Mouse (Mus musculus) G1E (cell line): ENCODE results near the gene Ring1. TPM values are rescaled to one million over a fixed set of nuclear protein-coding genes. Genes with fewer than 3 reads are reported as not detected.
A peak's percentile ranks its signal among the peaks of the same experiment; 100 is the strongest.
"Not testable (repeated sequence)": the region's sequence is repeated elsewhere in the genome, so short reads cannot be mapped to it uniquely, and the experiment has no call there.

Experiments used
- ATAC-seq: 2 replicates; pipeline ENCODE4 v1.8.0; 2016; ENCODE audit warnings: mild to moderate bottlenecking; ENCODE audit not compliant: insufficient number of reproducible peaks, poor library complexity, low FRiP score, severe bottlenecking; ENCODE audit errors: extremely low read depth
- DNase-seq: peaks from one replicate; pipeline ENCODE4 v3.0.0; 2012; ENCODE audit warnings: low spot score
- H3K27me3 ChIP-seq: 2 replicates; pipeline ENCODE4 v1.6.1; 2012; ENCODE audit warnings: mild to moderate bottlenecking, low read length, inconsistent platforms; ENCODE audit not compliant: insufficient read depth
- H3K36me3 ChIP-seq: replicated peaks from 2 replicates; pipeline ENCODE3; 2012; ENCODE audit warnings: mild to moderate bottlenecking, inconsistent platforms
- H3K4me1 ChIP-seq: 2 replicates; pipeline ENCODE4 v1.6.1; 2012; ENCODE audit warnings: low read depth, low read length, inconsistent platforms, mixed read lengths; ENCODE audit not compliant: insufficient read depth
- H3K4me3 ChIP-seq: 2 replicates; pipeline ENCODE4 v1.5.1; 2012; ENCODE audit warnings: low read depth, mild to moderate bottlenecking, inconsistent platforms, low read length, moderate library complexity, mixed read lengths
- H3K9me3 ChIP-seq: replicated peaks from 2 replicates; pipeline ENCODE4 v1.6.1; 2012; ENCODE audit warnings: inconsistent platforms
- CTCF ChIP-seq: IDR thresholded peaks from 2 replicates; pipeline ENCODE4 v1.5.1; 2012; ENCODE audit warnings: low read depth, low read length, inconsistent platforms, mixed read lengths
- GATA1 ChIP-seq: IDR thresholded peaks from 2 replicates; pipeline ENCODE4 v1.6.1; 2012; ENCODE audit warnings: borderline replicate concordance, low read length, inconsistent platforms, mixed read lengths
- GATA2 ChIP-seq: IDR thresholded peaks from 2 replicates; pipeline ENCODE4 v1.6.1; 2012; ENCODE audit warnings: low read depth, low read length, inconsistent platforms, borderline replicate concordance
- POLR2AphosphoS5 ChIP-seq: IDR thresholded peaks from 2 replicates; pipeline ENCODE4 v1.6.1; 2012; ENCODE audit warnings: low read depth, low read length, inconsistent platforms; ENCODE audit not compliant: insufficient replicate concordance
- TAL1 ChIP-seq: conservative IDR thresholded peaks from 2 replicates; pipeline ENCODE4 v1.6.1; 2012; ENCODE audit warnings: low read depth, low read length, inconsistent platforms, mixed read lengths
- polyA plus RNA-seq: library from polyadenylated mRNA; stranded (reverse); fragments of >175 nt; gene quantifications from 2 replicates; pipeline ENCODE4 v1.2.3, GENCODE M21; 2012
- total RNA-seq, 2 experiments: library from RNA; stranded (forward) in 1 of 2; stranded (reverse) in 1 of 2; fragments of 200-1000 nt in 1 of 2; fragments of >200 nt in 1 of 2; fragmentation: Nextera tagmentation in 1 of 2; gene quantifications; 2 replicates each; pipeline ENCODE4 v1.2.3; 2014 to 2017

Gene Ring1
- total and polyA plus RNA-seq, 3 experiments = 8.4 to 46.4 (median 10.9) TPM

GRCm38 (mm10) chr17:34021539-34022413 is 2.7 kb downstream of the Ring1 start:
- TF ChIP-seq TAL1 (no peak), POLR2AphosphoS5 (no peak), CTCF (no peak), GATA1 (no peak), GATA2 (no peak)
- no peak overlapping the region for H3K4me3 ChIP-seq
- DNase-seq (no peak), ATAC-seq (no peak)
- peaks cover 48% of the 10 kb centered on the region for H3K36me3 ChIP-seq
- peaks cover 33% of the 10 kb centered on the region for H3K4me1 ChIP-seq
- H3K27me3 ChIP-seq = no peaks in the 10 kb centered on the region
- peaks cover 36% of the 10 kb centered on the region for H3K9me3 ChIP-seq

DNA sequence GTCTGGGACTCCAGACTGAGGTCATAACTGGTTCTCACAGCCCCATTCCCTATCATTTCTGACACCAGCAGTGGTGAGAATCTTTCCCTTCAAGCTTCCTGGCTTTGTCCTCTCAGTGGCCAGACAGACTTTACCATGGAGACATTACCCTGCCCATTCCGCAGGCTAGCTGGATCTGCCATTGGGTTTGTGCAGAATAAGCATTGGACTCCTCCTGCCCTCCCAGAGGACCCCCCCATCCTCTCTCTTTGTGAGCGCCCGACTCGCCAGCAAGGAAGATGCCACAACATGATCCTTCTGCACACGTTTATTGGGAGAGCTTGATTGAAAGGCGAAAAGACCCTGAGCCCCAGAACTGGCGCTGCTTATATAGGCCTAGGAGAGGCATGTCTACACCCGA is 11.0 kb downstream of the Ring1 start:
- Histone ChIP-seq H3K4me1 (no peaks in the 10 kb centered on the region), H3K4me3 (no peak overlapping the region), H3K36me3 (no peaks in the 10 kb centered on the region), H3K27me3 (peaks cover 11% of the 10 kb centered on the region; the same call in 1 of the 2 replicates), H3K9me3 (peaks cover 14% of the 10 kb centered on the region)
- ATAC-seq (no peak), DNase-seq (no peak)
- TF ChIP-seq CTCF (no peak), GATA1 (no peak), POLR2AphosphoS5 (no peak), GATA2 (no peak), TAL1 (no peak)

DNA sequence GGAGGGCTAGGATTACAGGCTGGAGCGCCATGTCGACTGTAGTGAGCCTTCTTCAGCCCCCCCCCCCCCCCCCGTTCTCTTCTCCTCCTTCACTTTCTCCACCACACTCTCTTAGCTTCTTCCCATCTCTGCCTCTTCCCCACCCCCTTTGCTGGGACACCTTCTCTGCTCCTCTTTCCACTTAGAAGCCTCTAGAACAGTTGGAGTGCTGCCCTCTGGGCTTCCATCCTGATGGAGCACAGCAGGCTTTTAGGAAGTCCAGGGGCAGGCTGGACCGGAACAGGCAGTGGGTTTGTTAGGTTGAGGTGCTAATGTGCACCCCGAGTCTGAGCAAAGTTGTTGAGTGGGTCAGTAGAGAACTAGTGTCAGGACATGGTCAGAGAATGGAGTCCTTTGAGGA is 14.3 kb downstream of the Ring1 start:
- Histone ChIP-seq H3K27me3 (peaks cover 26% of the 10 kb centered on the region), H3K4me1 (no peaks in the 10 kb centered on the region), H3K4me3 (no peak overlapping the region), H3K9me3 (peaks cover 16% of the 10 kb centered on the region), H3K36me3 (no peaks in the 10 kb centered on the region)
- DNase-seq (no peak), ATAC-seq (no peak)
- TF ChIP-seq TAL1 (no peak), CTCF (no peak), GATA2 (no peak), POLR2AphosphoS5 (no peak), GATA1 (no peak)

DNA sequence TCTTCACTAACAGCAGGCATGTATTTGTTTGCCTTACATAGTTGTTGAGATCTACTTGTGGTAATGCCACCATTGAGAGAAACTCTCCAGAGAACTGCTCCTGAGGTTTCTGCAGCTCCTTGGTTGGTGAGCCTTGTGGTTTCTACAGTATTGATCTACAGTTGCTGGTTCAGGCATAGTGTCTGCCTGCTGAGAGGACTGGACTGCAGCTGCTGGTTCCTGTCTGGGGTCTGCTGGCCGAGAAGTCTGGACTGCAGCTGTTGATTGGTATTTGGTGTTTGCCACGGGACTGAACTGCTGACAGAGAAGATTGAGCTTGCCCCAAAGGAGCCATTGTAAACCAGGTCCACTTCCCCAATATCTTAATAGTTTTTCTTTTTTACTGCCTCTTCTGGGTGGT is 17.9 kb downstream of the Ring1 start:
- H3K36me3 ChIP-seq = no peaks in the 10 kb centered on the region
- no peak for TF ChIP-seq CTCF
- no peak for TF ChIP-seq GATA2
- no peak for TF ChIP-seq TAL1
- TF ChIP-seq POLR2AphosphoS5 = no peak
- no peak for TF ChIP-seq GATA1
- H3K27me3 ChIP-seq = peaks cover 24% of the 10 kb centered on the region
- H3K4me1 ChIP-seq = no peaks in the 10 kb centered on the region
- DNase-seq = no peak
- H3K9me3 ChIP-seq = peaks cover 4% of the 10 kb centered on the region; the same call in 1 of the 2 replicates
- no peak overlapping the region for H3K4me3 ChIP-seq
- no peak for ATAC-seq

DNA sequence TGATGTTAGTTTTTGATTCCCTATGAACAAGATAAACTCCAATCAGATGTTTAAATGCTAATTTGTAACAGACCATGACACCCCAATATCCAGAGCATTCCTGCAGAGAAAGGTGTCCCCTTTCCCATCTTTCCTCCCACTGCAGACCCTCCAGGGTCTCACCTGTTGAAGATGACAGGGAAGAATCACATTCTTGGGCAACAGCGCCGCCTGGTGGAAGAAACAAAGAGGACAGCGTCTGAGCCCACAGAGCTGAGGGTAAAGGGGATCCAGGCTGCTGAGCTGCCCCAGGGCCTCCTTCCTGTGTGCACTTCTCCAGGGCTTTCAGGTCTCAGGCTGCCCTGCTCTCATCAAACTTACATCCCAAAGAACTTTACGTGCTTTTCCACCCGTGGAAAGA is 21.1 kb downstream of the Ring1 start:
- H3K4me3 ChIP-seq = no peak overlapping the region
- ATAC-seq = no peak
- H3K36me3 ChIP-seq = no peaks in the 10 kb centered on the region
- no peaks in the 10 kb centered on the region for H3K4me1 ChIP-seq
- H3K9me3 ChIP-seq = peaks cover 16% of the 10 kb centered on the region
- TF ChIP-seq CTCF (peak; percentile 71), POLR2AphosphoS5 (no peak)
- DNase-seq = no peak
- H3K27me3 ChIP-seq = peaks cover 39% of the 10 kb centered on the region

DNA sequence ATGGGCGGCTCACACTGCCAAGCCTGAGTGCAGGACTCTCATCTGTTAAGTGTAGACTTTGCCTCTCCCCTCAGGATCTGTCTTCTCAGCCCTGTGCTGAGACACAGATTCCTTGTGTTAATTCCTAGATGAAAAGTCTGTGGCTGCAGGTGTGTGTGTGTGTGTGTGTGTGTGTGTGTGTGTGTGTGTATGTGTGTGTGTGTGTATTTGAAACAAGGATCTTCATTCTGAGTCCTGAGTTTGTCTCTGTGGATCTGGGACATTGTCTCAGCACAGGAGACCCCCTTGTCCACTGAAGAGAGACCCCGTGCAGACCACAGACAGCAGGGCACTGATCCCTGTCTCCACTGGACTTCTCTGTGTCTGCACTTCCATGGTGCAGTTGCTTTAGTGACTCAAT is 23.7 kb downstream of the Ring1 start:
- not testable (repeated sequence) for H3K4me3 ChIP-seq, DNase-seq, ATAC-seq, H3K36me3 ChIP-seq, H3K4me1 ChIP-seq
- Histone ChIP-seq H3K27me3 (peaks cover 29% of the 10 kb centered on the region), H3K9me3 (peaks cover 12% of the 10 kb centered on the region)

DNA sequence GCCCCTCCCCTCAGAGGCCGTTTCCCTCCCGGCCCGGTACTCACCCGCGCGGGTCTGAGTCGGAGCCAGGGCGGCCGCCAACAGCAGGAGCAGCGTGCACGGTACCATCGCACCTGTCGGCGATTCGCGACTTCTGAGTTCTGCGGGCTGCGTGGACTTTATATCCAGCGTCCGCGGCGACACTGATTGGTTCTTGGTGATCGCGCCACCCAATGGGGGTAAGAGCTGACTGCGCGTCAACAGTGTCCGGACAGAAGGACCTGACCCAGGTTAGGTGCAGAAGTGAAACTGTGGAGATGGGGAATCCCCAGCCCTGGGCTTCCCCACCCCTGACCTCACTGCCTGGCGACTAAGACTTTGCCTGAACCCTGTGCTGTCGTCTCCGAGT is 24.3 kb downstream of the Ring1 start, which contains the start of gene H2-K1:
Gene H2-K1 (minus strand): TSS at position 198 of the 388 bp plus-strand sequence.
- Histone ChIP-seq H3K4me3 (peak within 1 kb of the TSS; percentile 38; the same call in 1 of the 2 replicates), H3K36me3 (no peaks in the 10 kb centered on the region), H3K9me3 (peaks cover 12% of the 10 kb centered on the region), H3K4me1 (no peaks in the 10 kb centered on the region), H3K27me3 (peaks cover 24% of the 10 kb centered on the region)
- TF ChIP-seq POLR2AphosphoS5 (no peak), GATA1 (no peak), GATA2 (no peak), CTCF (no peak), TAL1 (no peak)
- ATAC-seq = no peak
- DNase-seq = no peak
